Mouse (Mus musculus) left cerebral cortex, postnatal 10 days (tissue): Measurements from ENCODE around the gene Atg7. TPM values are rescaled to one million over a fixed set of nuclear protein-coding genes. Genes with fewer than 3 reads are reported as not detected.
"Not testable (repeated sequence)": the region's sequence is repeated elsewhere in the genome, so short reads cannot be mapped to it uniquely, and the experiment has no call there.

ENCODE experiments used
- DNase-seq, 2 experiments: peaks; one replicate each; pipeline ENCODE4 v3.0.0; 2021 to 2022; ENCODE audit warnings: low spot score in 2 of 2, mixed read lengths in 1 of 2; ENCODE audit errors: extremely low spot score in 1 of 2
- intact Hi-C: fragments of 180-260 bp; cut with DNase I; formaldehyde crosslinking; loops from one replicate; pipeline ENCODE4 v1.15.1; 2025
- total RNA-seq, 2 experiments: library from RNA; stranded (reverse); gene quantifications; 2 replicates each; pipeline ENCODE4 v1.2.3; 2021

Atg7 gene
- total RNA-seq, 2 experiments from 2014 or later: 23.6 to 24.6 TPM

- intact Hi-C loops: no loop called here
- no peak for DNase-seq
Observed at GRCm38 (mm10) chr6:114882675-114883074, 239.8 kb downstream of the Atg7 start.

- intact Hi-C loops: no loop called here
- DNase-seq: peak; percentile 77 to 85
Observed at GRCm38 (mm10) chr6:114883261-114883740, 240.4 kb downstream of the Atg7 start.

- no peak for DNase-seq
- intact Hi-C loops: no loop called here
Observed at GRCm38 (mm10) chr6:114885129-114885528, 242.2 kb downstream of the Atg7 start.

DNA sequence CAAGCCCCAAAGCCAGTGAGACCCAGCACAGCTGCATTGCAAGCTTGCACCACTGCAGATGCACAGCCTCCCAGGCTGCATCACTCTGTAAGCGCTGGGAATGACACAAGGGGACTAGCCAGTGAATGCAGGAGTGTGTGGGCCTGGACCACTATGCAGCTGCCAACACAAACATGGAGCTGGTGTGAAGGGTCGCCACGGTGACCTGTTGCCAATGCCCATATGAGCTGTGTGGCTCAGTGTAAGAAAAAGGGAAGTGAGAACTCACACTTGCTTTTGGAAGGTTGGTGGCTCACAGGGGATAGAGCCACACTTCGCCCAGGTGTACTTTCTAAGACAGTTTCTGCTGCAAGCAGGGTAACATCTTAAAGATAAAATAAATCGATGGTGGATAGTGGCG lies 243.1 kb downstream of the Atg7 start:
- intact Hi-C loops: no loop called here
- no peak for DNase-seq

DNA sequence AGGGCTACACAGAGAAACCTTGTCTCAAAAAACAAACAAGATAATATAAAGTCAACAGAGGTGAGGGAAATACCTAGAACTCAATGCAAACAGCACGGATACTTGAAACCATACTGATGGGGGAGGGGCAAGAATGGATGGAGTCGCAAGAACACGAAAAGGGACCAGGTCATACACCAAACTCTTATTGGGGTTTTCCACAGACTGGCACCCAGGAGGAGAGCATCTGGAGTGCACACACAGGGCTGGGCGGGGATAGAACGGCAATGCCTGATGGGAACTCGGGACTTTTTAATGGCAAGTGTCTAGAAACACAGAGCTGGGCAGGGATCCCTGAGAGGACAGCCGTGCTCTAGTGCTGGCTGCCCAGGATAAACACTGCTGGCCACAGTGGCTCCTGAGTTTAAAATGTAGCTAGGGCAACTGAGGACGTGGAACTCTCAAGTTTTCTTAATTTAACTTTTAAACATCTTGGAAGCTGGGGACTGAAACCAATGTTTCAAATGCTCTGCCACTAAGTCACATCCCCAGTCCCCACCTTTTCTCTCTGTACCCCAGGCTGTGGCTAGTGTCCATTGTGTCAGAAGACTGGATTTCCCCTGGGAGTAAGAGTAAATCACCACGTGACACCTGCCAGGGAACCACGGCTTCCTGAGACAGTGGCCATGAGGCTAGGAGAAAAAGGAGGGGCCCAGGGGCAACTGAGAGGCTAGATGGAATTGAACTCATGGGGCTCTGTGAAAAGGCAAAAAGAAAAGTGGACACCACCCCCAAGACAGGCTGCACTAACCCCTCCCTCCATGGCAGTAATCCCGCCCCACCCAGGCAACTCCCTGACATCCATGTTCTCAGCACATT lies 243.8 kb downstream of the Atg7 start:
- no peak for DNase-seq
- intact Hi-C loops: no loop called here

- intact Hi-C loops: no loop called here
- peak; percentile 49 to 85 for DNase-seq
Observed at GRCm38 (mm10) chr6:114888922-114889321, 246.0 kb downstream of the Atg7 start.

- intact Hi-C loops, DNase-seq: not testable (repeated sequence)
Observed at GRCm38 (mm10) chr6:114889971-114890370, 247.1 kb downstream of the Atg7 start.

GRCm38 (mm10) chr6:114890411-114891115 lies 247.7 kb downstream of the Atg7 start:
- intact Hi-C loops: no loop called here
- peak; percentile 81 to 90 for DNase-seq

DNA sequence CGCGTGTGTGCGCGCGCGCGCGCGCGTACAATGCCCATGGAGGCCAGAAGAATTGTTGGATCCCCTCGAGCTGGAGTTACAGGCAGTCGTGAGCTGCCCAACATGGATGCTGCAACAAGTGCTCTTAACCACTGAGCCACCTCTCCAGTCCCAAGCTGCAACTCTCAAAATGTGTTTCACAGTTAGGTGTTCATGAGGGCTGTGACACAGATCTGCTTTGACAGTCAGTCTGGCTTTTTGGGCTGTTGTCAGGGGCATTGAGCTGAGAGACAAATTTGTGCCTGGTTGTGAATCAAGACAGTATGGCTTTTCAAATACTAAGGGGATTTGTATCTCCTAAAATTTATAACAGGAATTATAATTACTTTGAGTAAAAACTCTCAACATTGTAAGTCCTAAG lies 248.4 kb downstream of the Atg7 start:
- intact Hi-C loops: no loop called here
- no peak for DNase-seq

DNA sequence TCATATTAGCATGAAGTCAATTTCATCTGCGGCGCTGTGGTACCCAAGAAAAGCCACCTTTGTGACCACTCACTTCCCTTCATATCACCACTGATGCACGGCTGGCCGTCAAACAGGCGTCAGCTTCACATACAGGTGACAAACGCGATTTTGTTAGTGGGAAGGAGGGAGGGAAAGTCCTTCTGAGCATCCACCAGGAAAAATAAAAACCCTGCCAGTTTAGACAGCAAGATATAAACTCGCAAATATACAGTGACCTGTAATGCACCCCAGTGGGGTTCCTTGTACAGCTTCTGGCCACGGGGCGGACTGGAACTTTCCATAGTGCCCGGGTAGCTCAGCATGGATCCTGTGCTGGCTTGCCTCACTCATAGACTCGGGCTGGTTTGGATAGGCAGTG lies 248.9 kb downstream of the Atg7 start:
- intact Hi-C loops: no loop called here
- DNase-seq: no peak

DNA sequence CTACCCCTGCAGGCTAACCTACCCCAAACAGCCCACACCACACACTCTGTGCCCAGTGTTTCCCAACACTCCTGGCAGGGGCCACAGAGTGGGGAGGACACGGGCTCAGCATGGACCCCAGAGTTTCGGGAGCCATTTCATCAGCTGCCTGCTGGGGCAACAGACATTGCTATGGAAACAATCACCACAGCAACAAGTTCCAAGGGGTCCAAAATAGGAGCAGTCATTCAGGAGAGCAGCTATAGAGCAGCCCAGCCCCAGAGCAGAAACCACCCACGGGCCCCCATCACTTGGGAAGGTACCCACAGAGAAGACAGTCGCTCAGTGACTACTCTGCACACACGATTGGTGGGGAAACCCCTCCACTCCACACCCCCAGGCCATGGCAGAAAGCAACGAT lies 249.5 kb downstream of the Atg7 start:
- intact Hi-C loops: no loop called here
- DNase-seq: peak; percentile 72 to 83

DNA sequence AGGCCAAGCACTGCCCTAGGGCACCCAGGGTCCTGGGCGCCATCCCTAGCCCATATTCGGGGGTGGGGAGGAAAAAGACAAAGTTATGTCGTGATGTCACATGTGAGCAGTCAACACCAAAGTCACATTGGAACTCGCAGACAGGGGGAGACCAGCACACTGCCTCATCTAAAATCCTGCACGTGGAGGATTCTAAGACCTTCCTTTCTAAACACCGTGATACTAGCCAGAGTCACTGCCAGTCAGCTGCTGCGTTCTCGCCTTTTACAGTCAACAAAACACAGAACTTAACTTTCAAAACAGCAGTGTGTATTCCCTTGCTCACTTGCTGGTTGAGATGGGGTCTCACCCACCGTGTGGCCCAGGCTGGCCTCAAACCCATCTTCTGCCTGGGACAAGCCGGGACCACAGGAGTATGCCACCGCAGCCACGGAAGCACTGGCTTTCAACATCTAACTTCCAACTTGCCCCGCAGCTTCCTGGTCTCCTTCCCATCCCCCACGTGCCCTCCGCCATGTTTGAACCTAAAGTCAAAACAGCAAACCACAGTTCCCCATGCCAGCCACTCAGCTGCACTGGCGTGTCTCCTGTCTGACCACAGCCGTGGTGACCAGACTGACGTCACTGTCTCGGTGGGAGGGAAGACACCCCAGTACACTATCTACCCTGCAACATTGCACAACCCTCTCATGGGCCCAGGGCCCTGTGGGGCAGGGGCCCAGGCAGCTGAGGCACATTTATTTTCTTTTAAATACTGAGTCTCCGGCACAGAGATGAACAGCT lies 250.7 kb downstream of the Atg7 start:
- peak; percentile 59 to 80 for DNase-seq
- intact Hi-C loops: no loop called here

DNA sequence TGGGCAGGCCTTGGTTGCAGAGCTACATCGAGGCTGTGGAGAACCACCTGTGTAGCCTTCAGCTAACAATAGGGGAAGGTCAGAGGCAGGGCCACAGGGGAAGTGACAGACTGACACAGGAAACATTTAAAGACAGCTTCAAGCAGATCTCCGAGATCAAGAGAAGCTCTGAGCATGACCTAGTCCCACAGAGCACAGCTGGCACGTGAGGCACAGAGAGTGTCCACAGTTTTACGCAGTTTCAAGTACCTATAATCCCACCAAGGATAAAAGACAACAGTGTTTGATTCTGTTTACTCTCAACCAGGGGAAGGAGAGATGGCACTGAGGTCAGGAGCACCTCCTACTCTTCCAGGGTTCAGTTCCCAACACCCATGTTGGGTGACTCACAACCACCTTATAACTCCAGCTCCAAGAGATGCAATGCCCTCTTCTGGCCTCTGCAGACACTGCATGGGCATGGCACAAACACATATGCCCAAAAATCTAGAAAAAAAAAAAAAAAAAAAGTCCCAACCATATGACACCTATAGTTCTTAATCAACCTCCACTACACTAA lies 251.7 kb downstream of the Atg7 start:
- no peak for DNase-seq
- intact Hi-C loops: no loop called here

- no peak for DNase-seq
- intact Hi-C loops: no loop called here
Observed at GRCm38 (mm10) chr6:114895191-114895590, 252.3 kb downstream of the Atg7 start.

DNA sequence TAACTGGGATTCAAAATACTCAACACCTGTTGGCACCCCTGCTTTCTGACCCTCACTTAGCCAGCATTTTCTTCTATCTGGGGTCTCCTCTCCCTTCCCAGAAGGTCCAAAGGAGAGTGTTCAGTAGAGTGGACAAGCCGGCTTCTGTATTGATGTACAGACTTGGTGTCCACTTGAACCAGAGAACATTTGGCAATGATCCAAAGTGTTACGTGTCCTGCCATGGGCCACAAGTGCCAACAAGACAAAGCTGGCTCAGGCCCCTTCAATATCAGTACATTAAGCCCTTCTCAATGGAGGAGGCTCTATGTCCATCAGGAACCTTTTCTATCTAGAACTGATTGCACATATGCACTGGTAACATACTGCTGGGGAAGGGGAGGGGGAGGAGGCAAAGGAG lies 253.4 kb downstream of the Atg7 start:
- intact Hi-C loops: no loop called here
- no peak for DNase-seq

GRCm38 (mm10) chr6:114898949-114899348 lies 256.1 kb downstream of the Atg7 start:
- intact Hi-C loops: no loop called here
- DNase-seq: no peak

- intact Hi-C loops: no loop called here
Observed at GRCm38 (mm10) chr6:114899652-114900051, 256.8 kb downstream of the Atg7 start.

GRCm38 (mm10) chr6:114900194-114900593 lies 257.3 kb downstream of the Atg7 start:
- DNase-seq: no peak
- intact Hi-C loops: no loop called here

More at GRCm38 (mm10) chr6:114899652-114900051, 256.8 kb downstream of the Atg7 start:
- peak in 1 of 2 experiments; percentile 57 for DNase-seq

GRCm38 (mm10) chr6:114901321-114901824 lies 258.5 kb downstream of the Atg7 start:
- intact Hi-C loops: no loop called here
- peak in 1 of 2 experiments; percentile 77 for DNase-seq
